ENCODE assay signal across 8 mouse cellular contexts in genomic region chr19:60889714-60890315, GRCm38 (mm10). TPM values are rescaled to one million over a fixed set of nuclear protein-coding genes. Genes with fewer than 3 reads are reported as not detected.
A peak's percentile ranks its signal among the peaks of the same experiment; 100 is the strongest.
DNase-seq lines count a peak whose midpoint lies in the region; ATAC-seq lines count a peak whose summit lies in the region.

Grk5 (plus strand) TSS chr19:60889749.

- peak within 1 kb of the TSS; percentile 97 for H3K27ac ChIP-seq in hindbrain, embryonic 15.5 days (replicated peaks)

- under 1% methylated on average over 54 of the region's 55 CpGs for WGBS in hindbrain, embryonic 15.5 days

- peak; percentile 98 for ATAC-seq in hindbrain, embryonic 15.5 days (ENCODE audit: low FRiP score, low read depth)

- peak within 1 kb of the TSS; percentile 97 for H3K4me3 ChIP-seq in hindbrain, embryonic 15.5 days

- H3K4me1 ChIP-seq in hindbrain, embryonic 15.5 days (replicated peaks), result peaks cover 24% of the 10 kb centered on the region

- DNase-seq in R1 (ENCODE audit: low read depth, low spot score), result peak; percentile 94
- peak; percentile 96 to 99 for DNase-seq in cerebellum, postnatal 25 days
- DNase-seq in frontal cortex, postnatal 36 days (ENCODE audit: low spot score in 2 of 2), result peak; percentile 88 to 93
- DNase-seq in left cerebral cortex, adult 11 months (ENCODE audit: low spot score), result peak; percentile 91
- peak; percentile 95 to 98 for DNase-seq in lung, postnatal 4 days
- DNase-seq in retina, postnatal 7 days (ENCODE audit: low read depth, low spot score), result peak; percentile 86
- DNase-seq in urinary bladder, adult 2 months (ENCODE audit: low spot score), result peak; percentile 88

- H3K9me3 ChIP-seq in hindbrain, embryonic 15.5 days, result no peaks in the 10 kb centered on the region

- H3K4me2 ChIP-seq in hindbrain, embryonic 15.5 days, result peak within 1 kb of the TSS; percentile 76

- peak within 1 kb of the TSS; percentile 89 for H3K9ac ChIP-seq in hindbrain, embryonic 15.5 days

- H3K36me3 ChIP-seq in hindbrain, embryonic 15.5 days, result no peaks in the 10 kb centered on the region

- H3K27me3 ChIP-seq in hindbrain, embryonic 15.5 days, result no peaks in the 10 kb centered on the region

RNA-seq across cellular contexts. Expression of gene Grk5, which starts in this region (rescaled TPM):
- 1.6 and 2.0 TPM in 2 replicates for polyA plus RNA-seq in hindbrain, embryonic 15.5 days (2015; fragmentation: Nextera tagmentation; extraction: Ambion mirVana)
- polyA plus RNA-seq in urinary bladder, adult 2 months (2012; rRNA removed), result 6.4 and 7.1 TPM in 2 replicates

Comparison
In these comparisons a context has a peak if more than half of its experiments do, and no peak if none do; other contexts are left out.
1. Peak in every context shown above with its lines: DNase-seq, ATAC-seq, H3K4me3 ChIP-seq and H3K27ac ChIP-seq.